Mouse (Mus musculus) hematopoietic stem cell, adult 5-6 weeks (primary cell): ENCODE measurements at regions not wholly inside any gene's neighbourhood (a gene's known extent, or its start where the extent isn't known, plus 50 kb on each side); places are given as distances from the start of the nearest gene placed in this dataset.

ENCODE experiments used
- ATAC-seq, 2 experiments: fragments of 125-278 bp in 1 of 2; replicated peaks in 1 of 2; 2 replicates each; pipeline ENCODE4 v1.8.0; 2016 to 2017; ENCODE audit warnings: inconsistent platforms in 2 of 2, mild to moderate bottlenecking in 2 of 2, moderate number of reproducible peaks in 2 of 2, low read depth in 1 of 2, moderate TSS enrichment in 1 of 2; ENCODE audit not compliant: low FRiP score in 2 of 2, poor library complexity in 2 of 2, severe bottlenecking in 2 of 2, insufficient read depth in 1 of 2, low TSS enrichment in 1 of 2

GRCm38 (mm10) chr12:50261072-50261471 is 387.8 kb downstream of the Prkd1 start:
- ATAC-seq, result no peak

GRCm38 (mm10) chr12:50273239-50273880 is 375.5 kb downstream of the Prkd1 start:
- ATAC-seq, result no peak

GRCm38 (mm10) chr12:50281615-50282014 is 367.3 kb downstream of the Prkd1 start:
- no peak for ATAC-seq
